Mouse (Mus musculus) MN1 (cell line): Measurements from ENCODE around the gene Gm5771.
"Not testable (repeated sequence)": the region's sequence is repeated elsewhere in the genome, so short reads cannot be mapped to it uniquely, and the experiment has no call there.

Experiments
- DNase-seq: peaks from one replicate; pipeline ENCODE4 v3.0.0-alpha.2; 2016; ENCODE audit warnings: low spot score

The Gm5771 gene

DNA sequence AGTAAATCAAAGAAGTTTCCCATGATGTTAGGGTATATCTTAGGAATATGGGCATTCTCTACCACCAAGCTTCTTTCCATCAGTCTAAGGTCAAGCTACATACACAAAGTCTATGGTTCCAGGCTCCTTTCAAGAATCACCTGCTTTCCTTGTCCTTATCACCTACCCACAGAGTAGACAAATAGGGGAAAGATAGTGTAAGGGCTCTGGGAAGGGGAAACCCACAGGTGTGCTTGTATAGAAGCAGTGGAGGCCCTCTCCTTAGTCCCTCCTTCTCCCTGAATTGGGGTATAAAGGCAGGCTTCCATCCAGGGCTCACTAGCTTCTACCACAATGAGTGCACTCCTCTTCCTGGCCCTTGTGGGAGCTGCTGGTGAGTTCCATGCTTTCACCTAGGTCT is at the start of gene Gm5771:
Gene Gm5771 (plus strand): TSS at position 301 of the 400 bp plus-strand sequence.
- DNase-seq, result not testable (repeated sequence)

DNA sequence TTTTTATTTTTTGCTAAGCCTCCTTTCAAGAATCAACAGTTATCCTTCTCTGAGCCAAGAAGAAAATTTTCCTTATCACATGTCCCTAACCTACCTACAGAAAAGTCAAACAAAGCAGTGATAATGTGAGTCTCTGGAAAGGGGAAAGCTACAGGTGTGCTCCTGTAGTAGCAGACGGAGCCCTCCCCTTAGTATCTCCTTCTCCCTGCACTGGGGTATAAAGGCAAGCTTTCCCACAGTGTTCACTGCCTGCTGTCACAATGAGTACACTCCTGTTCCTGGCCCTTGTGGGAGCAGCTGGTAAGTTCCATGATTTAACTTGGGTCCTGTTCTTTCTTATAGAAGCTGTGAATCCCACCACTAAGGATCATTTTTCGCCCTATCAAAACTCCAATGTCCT is 38.2 kb upstream of the Gm5771 start, which contains the start of gene Try10:
Gene Try10 (plus strand): TSS at position 174 of the 400 bp plus-strand sequence.
- no peak for DNase-seq

DNA sequence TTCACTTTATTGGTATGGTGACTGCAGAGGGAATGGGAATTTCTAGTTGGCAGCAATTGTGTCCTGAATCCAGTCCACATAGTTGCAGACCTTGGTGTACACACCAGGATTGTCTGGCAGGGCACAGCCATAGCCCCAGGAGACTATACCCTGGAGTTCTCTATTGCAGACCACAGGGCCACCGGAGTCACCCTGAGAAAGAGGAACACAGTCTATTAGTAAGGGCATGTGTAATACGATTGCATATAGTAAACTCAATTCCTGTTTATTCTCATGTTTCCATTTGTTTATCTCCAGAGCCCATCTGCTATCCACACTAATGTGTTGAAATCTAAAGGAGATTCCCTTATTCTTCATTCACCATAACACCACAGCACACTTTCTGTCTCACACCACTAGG is 18.4 kb upstream of the Gm5771 start:
- DNase-seq, result not testable (repeated sequence)

DNA sequence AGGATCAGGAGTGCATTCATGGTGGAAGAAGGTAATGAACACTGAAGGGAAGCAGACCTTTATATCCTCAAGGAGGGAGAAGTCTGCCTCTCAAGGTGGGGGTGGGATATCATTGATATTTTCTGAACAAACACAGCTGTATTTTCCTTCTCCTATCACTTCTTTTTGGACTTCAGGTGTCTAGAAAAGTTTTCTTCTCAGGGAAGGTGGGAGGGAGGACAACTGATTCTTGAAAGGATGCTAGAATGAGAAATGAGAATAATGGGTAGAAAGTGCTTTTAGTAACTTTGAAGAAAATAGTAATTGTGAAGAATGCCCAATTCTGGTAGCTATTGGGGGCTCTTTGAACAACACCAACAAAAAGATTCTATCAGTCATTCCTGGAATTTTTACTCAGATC is 14.6 kb upstream of the Gm5771 start, which contains the start of gene Prss3:
Gene Prss3 (minus strand): TSS at position 101 of the 400 bp plus-strand sequence.
- DNase-seq, result not testable (repeated sequence)

DNA sequence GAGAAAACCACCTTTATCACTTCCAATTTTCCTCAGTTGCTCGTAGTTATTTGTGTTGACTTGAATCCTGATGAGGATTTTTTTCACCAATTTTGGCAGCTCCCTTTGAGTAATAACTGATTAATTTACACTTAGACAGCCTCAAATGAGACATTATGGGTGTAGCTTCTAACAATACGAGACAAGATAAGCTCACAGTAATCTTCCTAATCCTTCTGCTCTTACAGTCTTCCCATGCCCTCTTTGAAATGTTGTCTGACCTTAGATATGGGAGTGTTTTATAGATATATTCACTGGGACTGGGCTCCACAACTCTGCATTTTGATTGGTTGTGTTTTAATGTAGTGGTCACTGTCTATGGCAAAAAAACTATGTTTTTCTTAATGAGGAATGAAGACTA is 5.4 kb upstream of the Gm5771 start:
- no peak for DNase-seq

DNA sequence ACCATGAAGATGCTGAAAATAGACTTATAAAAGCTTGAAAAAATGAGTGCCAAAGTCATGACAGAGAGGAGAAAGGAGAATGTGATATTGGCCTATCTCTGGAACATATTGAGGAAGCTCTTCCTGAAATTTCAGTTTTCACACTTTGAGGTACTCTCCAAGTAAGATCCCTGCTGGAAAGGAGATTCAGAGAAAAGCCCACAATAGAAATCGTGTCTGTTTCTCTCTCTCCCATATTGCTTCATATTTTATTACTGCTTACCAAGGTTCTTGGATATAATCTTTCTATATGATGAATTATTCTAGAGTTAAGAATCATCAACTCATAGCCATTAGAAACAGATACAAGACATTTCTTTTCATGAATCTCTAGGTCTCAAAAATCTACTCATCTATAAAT is 516 bp upstream of the Gm5771 start:
- not testable (repeated sequence) for DNase-seq

DNA sequence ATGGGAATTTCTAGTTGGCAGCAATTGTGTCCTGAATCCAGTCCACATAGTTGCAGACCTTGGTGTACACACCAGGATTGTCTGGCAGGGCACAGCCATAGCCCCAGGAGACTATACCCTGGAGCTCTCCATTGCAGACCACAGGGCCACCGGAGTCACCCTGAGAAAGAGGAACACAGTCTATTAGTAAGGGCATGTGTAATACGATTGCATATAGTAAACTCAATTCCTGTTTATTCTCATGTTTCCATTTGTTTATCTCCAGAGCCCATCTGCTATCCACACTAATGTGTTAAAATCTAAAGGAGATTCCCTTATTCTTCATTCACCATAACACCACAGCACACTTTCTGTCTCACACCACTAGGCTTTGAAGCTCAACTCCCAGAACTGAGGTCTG is 50.1 kb downstream of the Gm5771 start:
- DNase-seq, result not testable (repeated sequence)

DNA sequence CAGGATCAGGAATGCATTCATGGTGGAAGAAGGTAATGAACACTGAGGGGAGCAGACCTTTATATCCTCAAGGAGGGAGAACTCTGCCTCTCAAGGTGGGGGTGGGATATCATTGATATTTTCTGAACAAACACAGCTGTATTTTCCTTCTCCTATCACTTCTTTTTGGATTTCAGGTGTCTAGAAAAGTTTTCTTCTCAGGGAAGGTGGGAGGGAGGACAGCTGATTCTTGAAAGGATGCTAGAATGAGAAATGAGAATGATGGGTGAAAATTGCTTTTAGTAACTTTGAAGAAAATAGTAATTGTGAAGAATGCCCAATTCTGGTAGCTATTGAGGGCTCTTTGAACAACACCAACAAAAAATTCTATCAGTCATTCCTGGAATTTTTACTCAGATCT is 53.9 kb downstream of the Gm5771 start, which contains the start of gene Gm10334:
Gene Gm10334 (minus strand): TSS at position 101 of the 400 bp plus-strand sequence.
- DNase-seq, result not testable (repeated sequence)
